Mouse (Mus musculus) spleen, adult 2 months (tissue): ENCODE measurements around the gene Ckap2l.

ENCODE experiments used
- CTCF ChIP-seq: fragments of 200-500 bp; IDR thresholded peaks from 2 replicates; pipeline ENCODE4 v1.5.1; 2011; ENCODE audit warnings: mild to moderate bottlenecking, inconsistent platforms; ENCODE audit not compliant: insufficient read depth, insufficient read length, insufficient replicate concordance; ENCODE audit errors: extremely low read depth
- POLR2A ChIP-seq: fragments of 200-500 bp; IDR thresholded peaks from 2 replicates; pipeline ENCODE4 v1.6.1; 2011; ENCODE audit warnings: low read depth, low read length, inconsistent platforms

DNA sequence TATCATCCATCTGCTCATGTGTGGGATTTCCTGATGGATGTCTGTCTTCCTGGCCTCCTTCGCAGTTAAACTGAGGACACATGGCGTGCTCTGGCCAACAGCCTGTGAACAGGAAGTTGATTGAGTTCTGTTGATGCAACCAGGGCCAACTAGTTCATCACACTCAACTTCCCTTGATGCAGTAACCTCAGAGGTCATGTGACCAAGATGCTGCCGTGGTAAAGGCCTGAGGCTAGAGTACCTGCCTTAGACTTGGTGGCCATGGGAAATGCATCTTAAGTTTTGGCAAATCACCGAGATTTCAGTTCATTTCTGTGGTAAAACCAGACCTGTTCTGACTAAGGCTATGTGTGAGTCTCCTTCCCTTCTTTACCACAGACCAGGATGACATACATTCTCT is 18.8 kb upstream of the Ckap2l start:
- TF ChIP-seq CTCF (no peak), POLR2A (no peak)
